Mouse (Mus musculus): Measurements from ENCODE around the gene Arid1b. TPM values are rescaled to one million over a fixed set of nuclear protein-coding genes. Genes with fewer than 3 reads are reported as not detected.

Gene Arid1b
- polyA plus RNA-seq, 1 experiment = 9.1 TPM

- peaks cover 9% of the 10 kb centered on the region for H3K36me3 ChIP-seq (ENCODE audit: control insufficient read depth, insufficient read depth)
- H3ac ChIP-seq (ENCODE audit: control insufficient read depth, insufficient read length, low read depth) = no peak overlapping the region
- H3K27me3 ChIP-seq (ENCODE audit: control insufficient read depth, insufficient read depth, insufficient read length) = no peaks in the 10 kb centered on the region
- TF ChIP-seq MYOG (IDR thresholded peaks at IDR 0.05; ENCODE audit: control insufficient read depth, extremely low read depth, insufficient read length) (no peak), USF1 (IDR thresholded peaks at IDR 0.05; ENCODE audit: low read depth) (no peak), CEBPB (IDR thresholded peaks at IDR 0.05; ENCODE audit: low read depth) (no peak)
- H3K79me2 ChIP-seq (ENCODE audit: control insufficient read depth, insufficient read depth) = peaks cover 96% of the 10 kb centered on the region
- H3K4me3 ChIP-seq (ENCODE audit: insufficient read depth, poor library complexity, severe bottlenecking) = no peak overlapping the region
- peaks cover 37% of the 10 kb centered on the region for H3K79me3 ChIP-seq (ENCODE audit: low read depth)
Observed at GRCm38 (mm10) chr17:5052800-5053179, 58.7 kb downstream of the Arid1b start.

GRCm38 (mm10) chr17:5053201-5053600, 59.1 kb downstream of the Arid1b start:
- no peak for TF ChIP-seq MYOG (IDR thresholded peaks at IDR 0.05; ENCODE audit: control insufficient read depth, extremely low read depth, insufficient read length)
- TF ChIP-seq CTCF (IDR thresholded peaks at IDR 0.05; ENCODE audit: control insufficient read depth, insufficient read depth, insufficient read length) = no peak
- no peak for TF ChIP-seq MAX (IDR thresholded peaks at IDR 0.05)
- TF ChIP-seq USF1 (IDR thresholded peaks at IDR 0.05; ENCODE audit: low read depth) = no peak
- TF ChIP-seq FOSL1 (IDR thresholded peaks at IDR 0.05; ENCODE audit: insufficient read depth, low read length, poor library complexity, severe bottlenecking) = no peak
- no peak for TF ChIP-seq MYOD1 (IDR thresholded peaks at IDR 0.05; ENCODE audit: control insufficient read depth, insufficient read length, low read depth)
- TF ChIP-seq CEBPB (IDR thresholded peaks at IDR 0.05; ENCODE audit: low read depth) = no peak

GRCm38 (mm10) chr17:5055412-5055811, 61.3 kb downstream of the Arid1b start:
- Histone ChIP-seq H3K4me3 (ENCODE audit: insufficient read depth, poor library complexity, severe bottlenecking) (no peak overlapping the region), H3ac (ENCODE audit: control insufficient read depth, insufficient read length, low read depth) (no peak overlapping the region), H3K27me3 (ENCODE audit: control insufficient read depth, insufficient read depth, insufficient read length) (no peaks in the 10 kb centered on the region), H3K36me3 (ENCODE audit: control insufficient read depth, insufficient read depth) (peaks cover 5% of the 10 kb centered on the region), H3K79me3 (ENCODE audit: low read depth) (peaks cover 40% of the 10 kb centered on the region), H3K79me2 (ENCODE audit: control insufficient read depth, insufficient read depth) (peaks cover 96% of the 10 kb centered on the region)
- TF ChIP-seq MYOD1 (IDR thresholded peaks at IDR 0.05; ENCODE audit: control insufficient read depth, insufficient read length, low read depth) (no peak), FOSL1 (IDR thresholded peaks at IDR 0.05; ENCODE audit: insufficient read depth, low read length, poor library complexity, severe bottlenecking) (no peak), USF1 (IDR thresholded peaks at IDR 0.05; ENCODE audit: low read depth) (no peak), CTCF (IDR thresholded peaks at IDR 0.05; ENCODE audit: control insufficient read depth, insufficient read depth, insufficient read length) (no peak), CEBPB (IDR thresholded peaks at IDR 0.05; ENCODE audit: low read depth) (no peak), MAX (IDR thresholded peaks at IDR 0.05) (no peak), MYOG (IDR thresholded peaks at IDR 0.05; ENCODE audit: control insufficient read depth, extremely low read depth, insufficient read length) (no peak)

More at GRCm38 (mm10) chr17:5053201-5053600, 59.1 kb downstream of the Arid1b start:
- Histone ChIP-seq H3K79me3 (ENCODE audit: low read depth) (peaks cover 39% of the 10 kb centered on the region), H3ac (ENCODE audit: control insufficient read depth, insufficient read length, low read depth) (no peak overlapping the region), H3K4me3 (ENCODE audit: insufficient read depth, poor library complexity, severe bottlenecking) (no peak overlapping the region), H3K79me2 (ENCODE audit: control insufficient read depth, insufficient read depth) (peaks cover 96% of the 10 kb centered on the region), H3K36me3 (ENCODE audit: control insufficient read depth, insufficient read depth) (peaks cover 9% of the 10 kb centered on the region), H3K27me3 (ENCODE audit: control insufficient read depth, insufficient read depth, insufficient read length) (no peaks in the 10 kb centered on the region)

GRCm38 (mm10) chr17:5056654-5057053, 62.5 kb downstream of the Arid1b start:
- peaks cover 5% of the 10 kb centered on the region for H3K36me3 ChIP-seq (ENCODE audit: control insufficient read depth, insufficient read depth)
- TF ChIP-seq MYOD1 (IDR thresholded peaks at IDR 0.05; ENCODE audit: control insufficient read depth, insufficient read length, low read depth) = no peak
- TF ChIP-seq FOSL1 (IDR thresholded peaks at IDR 0.05; ENCODE audit: insufficient read depth, low read length, poor library complexity, severe bottlenecking) = no peak
- TF ChIP-seq MAX (IDR thresholded peaks at IDR 0.05) = no peak
- H3K4me3 ChIP-seq (ENCODE audit: insufficient read depth, poor library complexity, severe bottlenecking) = no peak overlapping the region
- H3K79me2 ChIP-seq (ENCODE audit: control insufficient read depth, insufficient read depth) = peaks cover 96% of the 10 kb centered on the region
- no peaks in the 10 kb centered on the region for H3K27me3 ChIP-seq (ENCODE audit: control insufficient read depth, insufficient read depth, insufficient read length)
- H3ac ChIP-seq (ENCODE audit: control insufficient read depth, insufficient read length, low read depth) = no peak overlapping the region
- peaks cover 40% of the 10 kb centered on the region for H3K79me3 ChIP-seq (ENCODE audit: low read depth)

- Histone ChIP-seq H3K79me2 (ENCODE audit: control insufficient read depth, insufficient read depth) (peaks cover 97% of the 10 kb centered on the region), H3K36me3 (ENCODE audit: control insufficient read depth, insufficient read depth) (peaks cover 5% of the 10 kb centered on the region), H3K79me3 (ENCODE audit: low read depth) (peaks cover 39% of the 10 kb centered on the region), H3K4me3 (ENCODE audit: insufficient read depth, poor library complexity, severe bottlenecking) (no peak overlapping the region), H3K27me3 (ENCODE audit: control insufficient read depth, insufficient read depth, insufficient read length) (no peaks in the 10 kb centered on the region), H3ac (ENCODE audit: control insufficient read depth, insufficient read length, low read depth) (no peak overlapping the region)
- TF ChIP-seq CTCF (IDR thresholded peaks at IDR 0.05; ENCODE audit: control insufficient read depth, insufficient read depth, insufficient read length) (no peak), CEBPB (IDR thresholded peaks at IDR 0.05; ENCODE audit: low read depth) (no peak), MYOG (IDR thresholded peaks at IDR 0.05; ENCODE audit: control insufficient read depth, extremely low read depth, insufficient read length) (no peak), MYOD1 (IDR thresholded peaks at IDR 0.05; ENCODE audit: control insufficient read depth, insufficient read length, low read depth) (no peak), USF1 (IDR thresholded peaks at IDR 0.05; ENCODE audit: low read depth) (no peak), FOSL1 (IDR thresholded peaks at IDR 0.05; ENCODE audit: insufficient read depth, low read length, poor library complexity, severe bottlenecking) (no peak)
Observed at GRCm38 (mm10) chr17:5057286-5057685, 63.2 kb downstream of the Arid1b start.

- Histone ChIP-seq H3ac (ENCODE audit: control insufficient read depth, insufficient read length, low read depth) (no peak overlapping the region), H3K4me3 (ENCODE audit: insufficient read depth, poor library complexity, severe bottlenecking) (no peak overlapping the region), H3K27me3 (ENCODE audit: control insufficient read depth, insufficient read depth, insufficient read length) (no peaks in the 10 kb centered on the region), H3K79me3 (ENCODE audit: low read depth) (peaks cover 44% of the 10 kb centered on the region), H3K79me2 (ENCODE audit: control insufficient read depth, insufficient read depth) (peaks cover 97% of the 10 kb centered on the region), H3K36me3 (ENCODE audit: control insufficient read depth, insufficient read depth) (peaks cover 5% of the 10 kb centered on the region)
- no peak for TF ChIP-seq MYOG (IDR thresholded peaks at IDR 0.05; ENCODE audit: control insufficient read depth, extremely low read depth, insufficient read length)
Observed at GRCm38 (mm10) chr17:5057944-5058720, 64.0 kb downstream of the Arid1b start.
